Mouse (Mus musculus) midbrain, embryonic 15.5 days (tissue): ENCODE results near the gene C77080. TPM values are rescaled to one million over a fixed set of nuclear protein-coding genes. Genes with fewer than 3 reads are reported as not detected.
A peak's percentile ranks its signal among the peaks of the same experiment; 100 is the strongest.

Experiments used
- ATAC-seq: fragments of 200-750 bp; cut with Nextera tagmentation; replicated peaks from 2 replicates; pipeline ENCODE4 v1.8.0; 2017; ENCODE audit warnings: moderate TSS enrichment
- H3K27ac ChIP-seq: fragments of 300-500 bp; sonication (generic); 2 replicates; pipeline ENCODE4 v1.5.1; 2015; ENCODE audit warnings: mild to moderate bottlenecking, inconsistent platforms
- H3K27me3 ChIP-seq: fragments of 300-500 bp; sonication (generic); replicated peaks from 2 replicates; pipeline ENCODE4 v1.6.1; 2015; ENCODE audit warnings: inconsistent platforms
- H3K36me3 ChIP-seq: fragments of 300-500 bp; sonication (generic); replicated peaks from 2 replicates; pipeline ENCODE4 v1.6.1; 2015; ENCODE audit warnings: inconsistent platforms
- H3K4me1 ChIP-seq: fragments of 300-500 bp; sonication (generic); 2 replicates; pipeline ENCODE4 v1.6.1; 2015; ENCODE audit warnings: inconsistent platforms
- H3K4me2 ChIP-seq: fragments of 300-500 bp; sonication (generic); 2 replicates; pipeline ENCODE4 v1.6.1; 2015; ENCODE audit warnings: inconsistent platforms, mild to moderate bottlenecking, moderate library complexity
- H3K4me3 ChIP-seq: fragments of 300-500 bp; sonication (generic); 2 replicates; pipeline ENCODE4 v1.5.1; 2015; ENCODE audit warnings: mild to moderate bottlenecking, inconsistent platforms
- H3K9ac ChIP-seq: fragments of 300-500 bp; sonication (generic); 2 replicates; pipeline ENCODE4 v1.6.1; 2015; ENCODE audit warnings: mild to moderate bottlenecking, inconsistent platforms
- H3K9me3 ChIP-seq: fragments of 300-500 bp; sonication (generic); 2 replicates; pipeline ENCODE4 v1.6.1; 2016; ENCODE audit warnings: inconsistent platforms
- WGBS: fragments of 180-500 bp; shearing (Covaris S2); methylation state at CpG from one replicate; pipeline ENCODE4 v1.1.7; 2015; ENCODE audit warnings: mixed read lengths; 5-methylcytosine and 5-hydroxymethylcytosine counted together
- polyA plus RNA-seq: library from polyadenylated mRNA; unstranded; fragments of >200 nt; fragmentation: Nextera tagmentation; extraction: Ambion mirVana; gene quantifications from 2 replicates; pipeline ENCODE4 v1.2.1, GENCODE M21; 2015

The C77080 gene
- polyA plus RNA-seq, 1 experiment from 2014 or later: 9.7 TPM

DNA sequence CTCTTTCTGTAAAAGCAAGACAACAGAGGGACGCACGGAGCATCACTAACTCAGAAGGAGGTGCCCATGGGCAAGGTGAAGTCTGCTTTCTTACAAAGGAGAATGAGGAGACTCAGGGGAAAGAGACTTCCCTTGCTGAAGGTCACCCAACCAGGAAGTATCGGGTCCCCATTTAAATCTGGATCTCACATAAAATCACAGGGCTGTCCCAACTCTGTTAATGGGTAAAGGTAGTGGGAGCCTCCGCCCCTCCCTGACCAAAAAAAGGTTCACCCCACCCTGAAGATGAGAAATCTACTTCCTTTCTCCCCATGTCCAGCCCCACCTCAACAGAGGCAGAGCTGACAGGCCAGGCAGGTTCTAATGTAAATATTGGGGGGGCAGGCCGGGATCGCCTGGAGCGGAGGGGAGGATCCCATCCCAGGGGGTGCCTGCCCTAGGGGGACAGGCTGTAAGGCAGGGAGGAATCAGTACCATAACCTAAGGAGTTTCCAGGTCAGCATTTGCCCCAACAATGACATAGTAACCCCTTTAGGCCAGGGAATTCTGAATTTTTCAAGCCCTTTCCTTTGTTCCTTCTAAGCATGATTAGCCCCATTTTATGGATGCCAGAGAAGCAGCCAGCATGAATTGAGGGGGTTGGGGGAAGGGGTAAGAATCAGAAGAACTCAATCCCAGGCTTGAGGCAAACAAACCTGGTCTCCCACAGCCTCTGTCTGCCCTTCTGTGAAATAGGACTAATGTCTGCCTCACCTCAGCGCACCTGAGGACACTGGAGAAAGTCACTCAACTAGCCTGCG lies 28.4 kb downstream of the C77080 start:
- WGBS: 80% methylated on average over 9 of the region's 9 CpGs
- H3K36me3 ChIP-seq: no peaks in the 10 kb centered on the region
- no peak overlapping the region for H3K27ac ChIP-seq
- no peak overlapping the region for H3K4me2 ChIP-seq
- H3K9ac ChIP-seq: no peak overlapping the region
- no peak for ATAC-seq
- H3K27me3 ChIP-seq: no peaks in the 10 kb centered on the region
- no peak overlapping the region for H3K4me3 ChIP-seq
- H3K9me3 ChIP-seq: no peaks in the 10 kb centered on the region
- H3K4me1 ChIP-seq: peaks cover 16% of the 10 kb centered on the region

DNA sequence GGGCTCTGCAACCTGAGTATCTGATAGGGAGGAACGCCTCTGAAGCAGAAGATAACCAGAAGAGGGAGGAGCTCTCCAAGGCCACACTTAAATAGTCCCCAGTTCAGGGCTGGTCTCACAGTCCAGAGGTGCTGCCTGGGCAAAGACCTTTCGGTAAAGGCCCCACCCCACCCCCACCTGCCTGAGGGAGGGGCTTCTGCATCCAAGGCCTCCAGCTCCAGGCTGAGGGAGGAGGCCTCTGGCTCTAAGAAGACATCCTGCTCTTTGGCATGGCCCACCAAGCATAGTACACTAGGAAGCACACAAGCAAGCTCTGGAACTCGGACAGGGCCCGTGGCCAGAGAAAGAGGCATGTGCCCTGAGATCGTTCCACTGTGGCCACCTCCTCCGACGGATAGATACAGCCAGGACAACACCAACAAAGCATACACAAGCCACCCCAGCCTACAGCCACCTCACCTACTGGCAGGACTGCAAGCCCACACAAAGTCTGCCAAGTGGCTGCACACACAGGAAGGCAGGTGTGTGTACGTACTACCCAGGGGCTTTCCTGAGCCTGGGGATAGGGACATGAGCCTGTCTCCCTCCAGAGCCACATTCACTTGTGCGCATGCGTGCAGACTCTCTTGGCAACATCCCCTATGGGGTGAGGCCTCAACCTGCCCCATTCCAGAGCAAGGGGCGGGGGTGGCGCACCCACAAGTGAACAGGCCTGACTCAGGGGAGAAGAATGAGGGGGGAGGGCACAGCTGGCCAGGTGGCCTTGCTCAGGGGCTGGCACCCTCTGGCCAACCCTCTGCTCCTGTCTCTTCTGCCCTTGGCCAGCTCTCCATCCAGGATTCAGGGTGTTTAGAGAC lies 29.4 kb downstream of the C77080 start:
- Histone ChIP-seq H3K4me3 (no peak overlapping the region), H3K4me1 (peaks cover 16% of the 10 kb centered on the region), H3K36me3 (no peaks in the 10 kb centered on the region), H3K27ac (no peak overlapping the region), H3K4me2 (no peak overlapping the region), H3K27me3 (no peaks in the 10 kb centered on the region), H3K9me3 (no peaks in the 10 kb centered on the region), H3K9ac (no peak overlapping the region)
- ATAC-seq: no peak
- WGBS: 72% methylated on average over 12 of the region's 12 CpGs

DNA sequence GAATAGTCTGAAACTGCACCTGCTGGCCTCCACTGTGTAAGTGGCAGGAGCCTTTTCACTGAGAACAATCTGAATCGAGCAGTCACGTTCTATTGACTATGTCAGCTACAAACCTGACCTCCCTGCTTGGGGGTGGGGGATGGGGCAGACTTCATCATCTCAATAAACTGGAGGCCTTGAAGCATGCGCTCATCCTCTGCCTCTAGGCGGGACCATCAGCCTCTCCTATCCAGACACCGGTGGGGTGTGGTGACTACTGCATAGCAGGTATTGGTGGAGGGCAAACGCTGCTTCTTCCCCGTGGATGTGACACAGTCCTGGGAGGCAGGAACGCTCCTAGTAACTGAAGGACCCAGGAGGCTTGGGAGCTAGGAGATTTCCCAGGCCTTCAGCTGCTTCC lies 30.3 kb downstream of the C77080 start:
- ATAC-seq: no peak
- Histone ChIP-seq H3K4me3 (no peak overlapping the region), H3K4me2 (no peak overlapping the region), H3K36me3 (no peaks in the 10 kb centered on the region), H3K9me3 (no peaks in the 10 kb centered on the region), H3K9ac (no peak overlapping the region), H3K4me1 (peaks cover 24% of the 10 kb centered on the region), H3K27ac (no peak overlapping the region), H3K27me3 (no peaks in the 10 kb centered on the region)
- 61% methylated on average over 8 of the region's 8 CpGs for WGBS

DNA sequence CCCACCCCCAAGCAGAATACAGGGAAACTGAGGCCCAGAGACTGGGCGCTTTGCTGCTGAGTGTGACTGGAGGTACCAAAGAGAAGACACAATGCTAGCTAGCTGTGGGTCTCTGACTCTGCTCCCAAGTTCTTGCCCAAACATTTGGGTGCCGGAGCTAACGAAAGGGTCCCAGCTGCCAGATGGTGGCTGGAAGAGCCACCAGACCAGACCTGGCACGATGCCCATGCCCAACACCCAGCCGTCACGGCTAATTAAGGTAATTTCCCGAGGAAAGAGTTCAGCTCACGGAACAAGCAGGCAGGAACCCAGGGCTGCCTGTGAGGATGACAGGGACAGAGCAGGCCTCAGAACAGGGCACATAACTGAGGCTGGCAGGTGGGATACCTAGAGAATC lies 33.2 kb downstream of the C77080 start:
- Histone ChIP-seq H3K9ac (peak overlapping the region; percentile 61), H3K4me1 (peaks cover 44% of the 10 kb centered on the region), H3K9me3 (no peaks in the 10 kb centered on the region), H3K27ac (peak overlapping the region; percentile 70; the same call in 1 of the 2 replicates), H3K4me2 (peak overlapping the region; percentile 66), H3K4me3 (peak overlapping the region; percentile 56), H3K36me3 (no peaks in the 10 kb centered on the region), H3K27me3 (no peaks in the 10 kb centered on the region)
- 0 out of 2 replicates have a peak, but pooled peaks have one; percentile 18 for ATAC-seq
- 19% methylated on average over 8 of the region's 8 CpGs for WGBS

DNA sequence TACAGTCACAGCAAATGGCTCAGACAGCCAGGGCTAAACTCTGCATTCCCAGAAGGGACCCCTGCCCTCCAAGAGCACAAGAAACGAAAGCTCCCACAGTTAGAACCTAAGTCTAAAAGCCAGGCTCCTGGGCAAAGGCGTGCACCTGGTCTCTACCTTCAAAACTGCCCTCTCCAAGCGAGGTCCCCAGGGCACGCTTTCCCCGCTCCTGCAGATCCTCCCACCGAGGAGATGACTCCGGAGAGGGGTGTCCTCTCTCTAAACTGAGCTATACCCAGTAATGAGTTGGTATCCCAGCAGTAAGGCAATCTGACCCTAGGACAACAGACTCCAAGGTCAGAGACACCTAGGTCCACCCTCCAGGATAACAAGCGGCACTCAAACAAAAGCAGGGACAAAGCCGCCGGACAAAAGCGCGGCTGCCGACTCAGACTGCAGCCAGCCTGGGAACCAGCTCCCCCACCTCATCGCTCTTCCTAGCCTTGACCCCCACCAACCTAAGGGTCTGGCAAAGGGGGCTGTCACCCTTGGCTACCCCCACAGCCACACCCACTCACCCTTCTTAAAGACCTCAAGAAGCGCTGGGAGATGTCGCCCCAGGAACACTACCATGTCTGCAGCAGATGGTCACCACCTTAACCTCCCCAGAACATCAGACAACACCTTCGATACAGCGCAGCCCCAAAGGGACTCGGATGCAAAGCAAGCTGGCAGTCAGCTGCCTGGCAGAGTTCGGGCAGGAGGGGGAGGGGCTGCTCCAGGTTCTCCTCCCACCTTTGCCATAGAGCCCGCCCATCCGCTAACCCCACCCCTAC lies 33.8 kb downstream of the C77080 start:
- Histone ChIP-seq H3K4me1 (peaks cover 45% of the 10 kb centered on the region), H3K36me3 (no peaks in the 10 kb centered on the region; the same call in 1 of the 2 replicates), H3K27ac (peak overlapping the region; percentile 70), H3K4me3 (peak overlapping the region; percentile 56), H3K9ac (peak overlapping the region; percentile 61), H3K9me3 (no peaks in the 10 kb centered on the region), H3K4me2 (peak overlapping the region; percentile 66), H3K27me3 (no peaks in the 10 kb centered on the region)
- peak; percentile 13; the same call in 1 of the 2 replicates for ATAC-seq
- WGBS: 7% methylated on average over 22 of the region's 22 CpGs

DNA sequence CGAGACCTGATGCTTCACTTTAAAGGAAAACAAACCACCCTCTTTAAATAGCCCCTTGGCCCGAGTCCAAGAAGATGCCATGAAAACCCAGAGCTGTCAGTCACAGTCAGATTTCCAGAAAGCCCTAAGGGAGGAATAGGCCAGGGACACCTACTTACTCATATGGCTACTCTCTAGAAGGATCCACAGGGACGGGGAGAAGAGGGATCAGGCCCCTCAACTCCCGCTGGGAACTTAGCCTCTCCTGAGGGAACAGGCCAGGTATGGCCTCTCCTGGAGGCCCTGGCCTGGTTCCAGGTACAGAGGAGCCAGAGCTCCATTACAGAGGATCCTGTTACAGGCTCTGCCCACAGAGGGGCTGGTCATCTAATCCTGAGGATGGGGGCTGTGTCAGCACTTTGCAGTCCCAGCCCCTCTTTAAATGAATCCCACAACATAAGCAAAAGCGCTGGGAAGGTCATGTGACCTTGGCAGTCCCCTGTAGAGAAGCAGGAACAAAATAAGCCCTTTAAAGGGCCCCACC lies 34.7 kb downstream of the C77080 start:
- H3K9me3 ChIP-seq: no peaks in the 10 kb centered on the region
- H3K36me3 ChIP-seq: peaks cover 6% of the 10 kb centered on the region; the same call in 1 of the 2 replicates
- 18% methylated on average over 5 of the region's 5 CpGs for whole genome bisulfite sequencing
- H3K4me2 ChIP-seq: peak overlapping the region; percentile 66
- ATAC-seq: no peak
- H3K4me3 ChIP-seq: peak overlapping the region; percentile 56
- peaks cover 45% of the 10 kb centered on the region for H3K4me1 ChIP-seq
- H3K27me3 ChIP-seq: no peaks in the 10 kb centered on the region
- 0 out of 2 replicates have a peak overlapping the region, but pooled peaks have one; percentile 70 for H3K27ac ChIP-seq
- peak overlapping the region; percentile 61 for H3K9ac ChIP-seq

DNA sequence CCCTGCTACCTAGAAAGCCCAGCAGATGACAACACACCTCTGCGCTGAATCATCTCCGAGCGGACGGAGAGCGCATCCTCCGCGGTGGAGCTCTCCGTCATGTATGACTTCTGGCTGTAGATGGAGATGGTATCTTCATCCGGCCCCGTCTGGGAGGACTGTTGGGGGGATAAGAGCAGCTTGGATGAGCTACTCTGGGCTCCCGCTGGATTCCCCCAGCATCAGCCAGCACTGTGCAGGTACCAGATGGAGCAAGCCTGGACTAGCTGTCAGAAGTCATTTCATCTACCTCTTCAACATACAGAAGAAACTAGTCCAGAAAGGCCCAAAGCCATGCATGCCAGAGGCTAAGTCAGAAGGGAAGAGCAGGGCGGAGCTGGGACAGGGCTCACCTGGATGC lies 35.9 kb downstream of the C77080 start:
- Histone ChIP-seq H3K4me1 (peaks cover 45% of the 10 kb centered on the region), H3K4me3 (no peak overlapping the region), H3K27me3 (no peaks in the 10 kb centered on the region), H3K9ac (no peak overlapping the region), H3K27ac (no peak overlapping the region), H3K9me3 (no peaks in the 10 kb centered on the region), H3K36me3 (peaks cover 6% of the 10 kb centered on the region; the same call in 1 of the 2 replicates), H3K4me2 (0 out of 2 replicates have a peak overlapping the region, but pooled peaks have one; percentile 66)
- no peak for ATAC-seq
- WGBS: 94% methylated on average over 12 of the region's 12 CpGs

DNA sequence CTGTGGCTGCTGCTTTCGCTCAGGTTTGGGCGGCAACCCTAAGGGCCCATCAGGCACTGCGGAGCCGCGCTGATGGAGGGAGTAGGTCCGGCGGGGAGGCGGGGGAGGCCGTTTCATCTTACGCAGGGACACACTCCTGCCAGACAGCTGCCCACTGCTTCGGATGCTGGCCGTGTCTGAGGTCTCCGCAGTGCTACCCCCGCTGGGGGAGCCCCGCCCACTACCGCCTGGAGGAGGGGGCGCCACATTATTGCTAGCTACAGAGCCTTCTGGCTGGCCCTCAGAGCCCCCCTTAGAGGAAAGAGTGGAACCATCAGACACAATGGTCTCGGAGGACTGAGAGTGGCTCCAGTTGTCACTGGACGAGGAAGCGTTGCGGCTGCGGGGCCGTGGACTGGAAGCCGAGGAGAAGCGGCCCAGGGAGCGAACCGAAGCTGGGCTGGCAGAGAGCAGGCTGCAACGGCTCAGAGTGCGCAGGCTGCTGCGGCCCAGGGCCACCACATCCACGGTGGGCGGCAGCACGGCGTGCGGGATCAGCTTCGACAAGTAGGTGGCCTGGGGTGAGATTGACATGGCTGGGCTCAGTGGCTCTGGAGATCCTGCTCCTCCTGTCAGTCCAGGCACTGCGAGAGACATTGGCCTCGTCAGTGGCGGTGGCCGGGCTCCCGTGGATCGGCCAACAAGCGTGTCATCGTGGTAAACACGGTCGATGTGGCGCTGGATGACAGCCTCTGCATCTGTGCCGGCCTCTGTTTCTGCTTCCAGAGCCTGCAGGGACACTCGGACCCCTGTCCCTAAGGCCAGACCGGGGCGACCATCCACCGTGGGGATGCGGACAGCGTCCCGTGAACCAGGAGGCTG lies 37.6 kb downstream of the C77080 start:
- Histone ChIP-seq H3K4me3 (peak overlapping the region; percentile 2; the same call in 1 of the 2 replicates), H3K4me2 (peak overlapping the region; percentile 42), H3K27ac (no peak overlapping the region), H3K9me3 (no peaks in the 10 kb centered on the region), H3K27me3 (no peaks in the 10 kb centered on the region), H3K4me1 (peaks cover 45% of the 10 kb centered on the region), H3K36me3 (peaks cover 17% of the 10 kb centered on the region), H3K9ac (peak overlapping the region; percentile 9; the same call in 1 of the 2 replicates)
- ATAC-seq: peak; percentile 38; the same call in 1 of the 2 replicates
- 20% methylated on average over 55 of the region's 55 CpGs for WGBS

DNA sequence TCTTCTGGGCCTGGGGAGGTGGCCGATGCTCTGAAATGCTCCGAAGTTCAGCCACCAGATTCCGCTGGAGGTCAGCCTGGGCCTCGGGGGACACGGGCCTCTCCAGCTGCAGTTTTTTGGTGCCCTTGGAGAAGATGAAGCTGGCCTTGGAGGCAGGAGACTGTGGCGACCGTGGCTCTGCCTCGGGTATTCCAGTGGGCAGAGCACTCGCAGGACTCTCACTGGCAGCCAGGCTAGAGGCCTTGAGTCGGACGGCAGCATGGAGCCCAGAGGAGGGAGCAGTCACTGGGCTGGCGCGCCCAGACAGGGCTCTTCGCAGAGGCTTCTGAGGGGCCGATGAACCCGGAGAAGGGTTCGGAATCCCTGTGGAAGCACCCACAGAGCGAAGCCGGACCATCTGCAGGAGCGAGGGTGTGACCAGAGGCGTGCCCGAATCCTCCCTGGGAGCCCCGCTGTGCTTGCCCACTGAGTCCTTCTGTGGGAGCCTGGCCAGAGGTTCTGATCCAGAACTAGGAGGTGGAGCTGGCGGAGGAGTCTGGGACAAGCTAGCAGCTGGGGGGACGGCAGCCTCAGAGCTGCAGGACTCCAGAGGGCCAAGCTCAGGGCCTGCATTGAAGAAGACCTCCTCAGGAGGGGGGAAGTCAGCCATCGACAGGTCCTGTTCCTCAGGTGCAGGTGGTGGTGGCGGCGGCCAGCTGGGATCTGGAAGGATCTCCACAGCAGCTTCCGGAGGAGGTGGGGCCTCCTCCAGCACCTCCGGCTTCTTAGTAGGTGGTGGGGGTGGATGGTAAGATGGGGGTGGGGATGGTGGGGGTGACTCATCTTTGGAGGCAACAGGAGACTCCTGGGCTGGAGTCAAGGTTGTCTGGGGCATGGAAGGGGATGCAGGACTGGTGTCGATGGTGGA lies 38.9 kb downstream of the C77080 start:
- Histone ChIP-seq H3K36me3 (peaks cover 31% of the 10 kb centered on the region), H3K27me3 (no peaks in the 10 kb centered on the region), H3K4me1 (peaks cover 35% of the 10 kb centered on the region), H3K4me2 (no peak overlapping the region), H3K27ac (no peak overlapping the region), H3K9ac (no peak overlapping the region), H3K4me3 (no peak overlapping the region), H3K9me3 (no peaks in the 10 kb centered on the region)
- ATAC-seq: no peak
- 75% methylated on average over 31 of the region's 31 CpGs for WGBS
